Mouse (Mus musculus): ENCODE data around the gene Prkg1. TPM values are rescaled to one million over a fixed set of nuclear protein-coding genes. Genes with fewer than 3 reads are reported as not detected.

The Prkg1 gene
- total RNA-seq, 2 experiments from 2014 or later, result 13.8 to 20.2 TPM

DNA sequence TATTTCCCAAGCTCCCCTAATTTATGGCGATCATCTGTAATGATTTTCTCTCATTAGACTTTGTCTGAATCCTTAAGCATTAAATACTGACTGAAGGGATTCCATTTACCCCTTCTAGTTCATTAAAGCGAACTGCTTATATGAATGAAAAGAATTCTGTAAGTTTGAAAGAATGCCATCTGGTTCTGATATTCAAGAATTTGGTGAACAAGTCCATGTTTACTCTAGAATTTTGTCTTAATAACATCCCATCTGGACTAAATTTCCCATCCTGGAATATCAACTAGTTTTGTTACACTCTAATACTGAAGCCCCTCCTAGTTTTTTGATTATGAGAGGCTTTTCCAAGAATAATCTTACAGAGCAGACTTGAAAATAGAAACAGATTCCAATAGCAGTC lies 258.5 kb downstream of the Prkg1 start:
- no peak for DNase-seq (ENCODE audit: low spot score in 2 of 2)
- intact Hi-C loops (cut with DNase I), result no loop called here

DNA sequence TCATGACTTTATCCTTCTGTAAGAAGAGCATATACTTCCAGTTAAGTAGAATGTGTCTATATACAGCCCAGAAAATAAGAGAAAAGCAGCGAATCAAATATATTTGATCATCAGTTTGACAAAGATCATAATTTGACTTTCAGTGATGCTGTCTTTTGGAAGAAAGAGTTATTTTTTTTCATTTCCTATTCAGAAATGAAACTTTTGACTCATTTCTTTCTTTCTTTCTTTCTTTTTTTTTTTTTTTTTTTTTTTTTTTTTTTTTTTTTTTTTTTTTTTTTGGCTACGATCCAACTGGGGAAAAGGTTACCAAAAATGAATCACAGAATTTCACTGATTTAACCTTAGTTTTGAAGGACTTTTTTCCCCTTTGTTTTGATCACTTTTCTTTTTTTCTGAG lies 259.8 kb downstream of the Prkg1 start:
- intact Hi-C loops (cut with DNase I), result no loop called here
- DNase-seq (ENCODE audit: low spot score in 2 of 2), result no peak

DNA sequence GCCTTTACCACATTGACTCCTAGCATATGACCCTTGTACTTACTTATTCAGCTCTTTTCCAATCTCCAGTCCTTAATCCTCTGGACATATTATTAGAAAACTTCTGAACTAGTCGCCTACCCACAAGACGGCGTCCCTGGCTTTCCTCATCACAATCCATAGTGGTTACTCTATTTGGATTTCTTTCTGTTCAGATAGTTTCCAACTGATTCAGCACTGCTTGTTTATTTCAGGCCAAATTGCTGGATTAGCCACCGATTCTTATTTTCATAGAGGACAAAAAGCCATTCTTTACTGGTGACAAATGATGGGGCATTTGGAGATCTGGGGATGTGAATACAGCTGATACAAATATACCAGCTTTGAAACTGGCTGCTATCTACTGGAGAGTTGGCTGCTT lies 267.4 kb downstream of the Prkg1 start:
- intact Hi-C loops (cut with DNase I), result no loop called here

DNA sequence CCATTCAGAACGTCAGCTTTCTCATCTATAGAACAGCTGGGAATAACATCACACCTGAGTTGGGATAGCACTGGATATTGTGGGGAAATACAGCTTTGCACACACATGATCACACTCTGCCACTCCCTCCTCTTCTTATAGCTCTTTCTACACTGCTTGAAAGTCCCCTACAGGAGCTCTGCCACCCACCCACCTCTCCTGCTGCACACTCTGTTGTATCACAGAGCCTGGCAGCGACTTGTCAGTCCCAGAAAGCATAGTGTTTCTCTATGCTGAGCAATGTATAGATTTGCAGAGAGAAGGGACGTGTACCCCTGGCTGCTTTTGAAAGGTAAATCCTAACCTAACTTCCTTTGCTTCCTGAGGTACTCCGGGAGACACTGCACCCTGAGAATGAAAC lies 275.2 kb downstream of the Prkg1 start:
- intact Hi-C loops (cut with DNase I), result no loop called here
- no peak for DNase-seq (ENCODE audit: low spot score in 2 of 2)

More for the DNA sequence above, 267.4 kb downstream of the Prkg1 start:
- no peak for DNase-seq (ENCODE audit: low spot score in 2 of 2)

DNA sequence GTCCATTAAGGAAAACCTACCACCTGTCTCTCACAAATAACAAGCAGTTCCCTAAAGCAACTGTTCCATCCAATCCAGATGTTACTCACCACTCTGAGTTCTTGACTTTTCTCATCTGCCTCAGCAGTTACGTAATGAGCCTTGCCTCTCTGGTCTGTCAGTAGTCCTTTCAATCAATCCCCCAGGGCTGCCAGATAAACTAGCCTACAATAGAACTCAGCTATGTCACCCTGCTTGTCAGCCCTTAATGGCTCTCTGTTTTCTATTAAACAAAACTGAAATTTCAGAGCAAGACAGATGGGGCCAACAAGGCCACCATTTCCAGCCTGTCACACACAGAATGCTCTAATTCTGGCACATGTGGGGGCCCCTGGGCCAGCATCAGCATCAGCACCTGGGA lies 293.1 kb downstream of the Prkg1 start:
- intact Hi-C loops (cut with DNase I), result no loop called here
- no peak for DNase-seq (ENCODE audit: low spot score in 2 of 2)

DNA sequence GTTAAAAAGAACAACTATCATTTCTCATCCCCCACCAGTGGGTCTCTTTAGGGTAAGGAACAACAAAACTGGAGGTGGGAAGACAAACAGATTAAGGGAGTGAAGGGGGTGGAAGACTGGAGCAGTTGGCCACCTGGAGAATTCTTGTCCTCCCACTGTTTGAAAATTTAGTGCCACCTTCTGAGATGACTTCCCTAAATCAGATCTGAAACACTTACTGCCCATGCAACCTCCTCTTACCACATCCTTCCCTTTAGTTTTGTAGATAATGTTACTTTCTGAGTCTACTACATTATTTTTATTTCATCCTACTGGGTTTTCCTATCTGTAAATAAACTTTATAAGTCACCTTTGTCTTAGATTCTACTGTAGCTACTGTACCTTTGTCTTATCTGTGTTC lies 304.6 kb downstream of the Prkg1 start:
- no peak for DNase-seq (ENCODE audit: low spot score in 2 of 2)
- intact Hi-C loops (cut with DNase I), result no loop called here

DNA sequence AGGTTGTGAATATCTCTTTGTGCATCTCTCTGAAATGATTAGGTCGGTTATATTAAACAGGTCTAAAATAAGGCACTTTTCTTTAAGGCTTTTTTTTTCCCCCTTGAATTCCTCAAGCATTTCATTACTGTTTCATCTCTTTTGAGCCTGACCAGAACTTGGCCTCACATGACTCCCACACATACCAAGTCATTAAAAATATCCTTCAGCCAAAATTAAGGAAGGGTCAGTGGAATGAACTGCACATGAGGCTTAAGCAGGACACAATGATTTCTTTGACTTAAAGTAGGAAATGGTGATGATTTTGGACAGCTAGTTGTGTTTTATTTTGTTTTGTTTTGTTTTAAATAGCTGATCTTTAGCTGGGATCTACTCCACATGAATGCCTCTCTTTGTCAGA lies 320.7 kb downstream of the Prkg1 start:
- no peak for DNase-seq (ENCODE audit: low spot score in 2 of 2)
- intact Hi-C loops (cut with DNase I), result no loop called here

DNA sequence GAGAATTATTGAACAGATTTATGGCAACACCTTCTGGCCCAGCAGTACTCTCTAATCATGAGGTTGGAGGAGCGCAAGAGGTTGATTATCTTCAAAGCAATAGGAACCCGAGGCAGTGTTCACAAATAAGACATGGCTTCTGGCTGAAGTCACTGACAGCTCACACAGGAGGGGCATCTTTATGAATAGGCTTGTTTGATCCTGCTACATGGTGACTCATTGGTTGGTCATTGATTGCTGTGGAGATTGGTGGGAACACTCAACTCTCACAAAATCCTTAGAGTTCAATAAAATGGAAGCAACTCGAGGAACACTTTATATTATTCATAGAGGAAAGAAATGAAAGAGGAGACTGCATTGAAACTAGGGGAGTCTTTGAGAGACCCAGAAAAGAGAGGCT lies 322.5 kb downstream of the Prkg1 start:
- DNase-seq (ENCODE audit: low spot score in 2 of 2), result no peak
- intact Hi-C loops (cut with DNase I), result no loop called here

DNA sequence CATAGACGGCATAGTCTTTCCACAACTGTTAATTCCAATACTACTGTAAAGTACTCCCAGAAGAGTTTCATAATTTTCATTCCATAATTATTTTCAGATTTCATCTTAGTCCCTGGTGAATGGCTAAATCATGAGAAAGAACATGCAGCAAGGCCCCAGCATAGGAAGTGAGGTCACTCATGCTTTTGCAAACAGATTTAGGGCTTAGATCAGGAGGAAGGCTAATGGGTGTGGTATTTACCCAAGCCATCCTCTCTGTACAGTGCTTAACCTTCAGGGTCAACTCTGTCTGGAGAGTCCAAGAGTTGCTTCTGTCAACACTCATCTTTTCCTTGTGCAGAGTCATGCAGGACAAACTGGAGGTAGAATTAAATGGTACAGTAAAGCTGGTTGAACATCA lies 331.4 kb downstream of the Prkg1 start:
- intact Hi-C loops (cut with DNase I), result no loop called here
- no peak for DNase-seq (ENCODE audit: low spot score in 2 of 2)

DNA sequence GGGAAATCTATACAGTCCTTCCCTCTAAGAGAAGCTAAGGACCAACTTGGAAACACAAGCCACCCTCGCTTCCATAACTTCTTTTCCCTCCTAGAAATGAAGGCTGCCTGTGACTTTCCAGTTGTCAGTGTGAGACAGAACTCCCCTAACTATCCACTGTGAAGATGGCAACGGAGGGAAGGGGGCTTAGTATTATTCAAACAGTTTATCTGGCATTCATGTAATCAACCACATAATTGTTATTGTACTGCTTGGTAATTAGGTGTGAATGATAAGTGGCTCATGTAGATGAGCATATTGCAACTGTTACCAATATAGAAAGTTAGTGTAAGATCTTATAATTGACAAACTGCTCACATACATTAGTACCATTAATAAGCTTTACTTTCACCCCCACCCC lies 333.4 kb downstream of the Prkg1 start:
- no peak for DNase-seq (ENCODE audit: low spot score in 2 of 2)
- intact Hi-C loops (cut with DNase I), result no loop called here

DNA sequence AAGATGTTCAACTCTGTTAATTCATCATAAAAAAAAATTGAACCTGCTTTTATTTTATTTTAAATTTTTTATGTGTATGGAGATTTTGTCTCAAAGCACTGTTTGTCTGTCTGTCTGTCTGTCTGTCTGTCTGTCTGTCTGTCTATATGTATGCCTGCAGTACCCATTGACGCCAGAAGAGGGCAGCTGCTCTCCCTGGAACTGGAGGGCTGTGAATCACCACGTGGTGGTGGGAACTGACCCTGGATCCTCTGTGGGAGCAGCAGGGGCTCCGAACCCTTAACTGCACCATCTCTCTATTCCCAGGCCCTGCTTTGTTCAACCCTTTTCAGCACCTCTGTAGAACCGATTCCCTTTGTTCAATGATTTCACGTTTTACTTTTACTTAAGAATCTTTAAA lies 338.7 kb downstream of the Prkg1 start:
- DNase-seq (ENCODE audit: low spot score in 2 of 2), result no peak
- intact Hi-C loops (cut with DNase I), result no loop called here

DNA sequence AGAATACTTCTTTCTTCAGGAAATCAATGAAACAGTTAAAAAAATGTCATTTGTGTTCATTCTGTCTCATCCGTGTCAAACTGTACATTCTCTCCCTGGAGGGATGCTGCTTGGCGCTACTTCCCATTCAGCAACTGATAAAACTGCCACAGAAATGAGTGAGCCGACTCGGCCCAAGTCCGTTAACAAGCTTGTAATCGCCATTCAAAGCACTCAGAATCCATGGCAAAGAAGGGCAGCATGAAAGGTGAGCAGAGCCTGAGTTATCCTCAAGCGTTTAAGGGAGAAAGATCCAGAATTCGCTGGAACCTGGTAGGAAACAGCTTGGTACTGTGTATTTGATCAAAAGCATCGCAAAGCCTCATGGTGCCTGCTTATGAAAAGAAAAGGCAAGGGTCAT lies 339.6 kb downstream of the Prkg1 start:
- no peak for DNase-seq (ENCODE audit: low spot score in 2 of 2)
- intact Hi-C loops (cut with DNase I), result no loop called here

DNA sequence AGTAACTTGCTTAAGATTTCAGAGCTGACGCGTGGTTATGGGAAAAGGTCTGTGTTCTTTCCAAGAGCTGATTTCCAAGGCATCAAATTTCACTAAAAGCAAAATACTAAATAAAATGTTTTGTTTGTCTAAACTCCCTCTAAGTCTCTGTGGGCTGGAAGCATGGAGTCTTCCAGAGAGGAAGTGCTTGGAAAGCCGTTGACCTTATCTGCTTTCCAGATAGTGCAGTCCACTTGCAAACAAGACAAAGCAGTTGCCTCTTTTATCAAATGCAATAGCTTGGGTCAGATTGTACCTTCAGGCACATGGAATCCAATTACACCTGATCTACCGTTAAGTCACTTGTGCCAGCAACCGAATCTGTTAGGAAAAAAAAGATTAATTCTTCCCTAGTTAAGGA lies 340.5 kb downstream of the Prkg1 start:
- DNase-seq (ENCODE audit: low spot score in 2 of 2), result no peak
- intact Hi-C loops (cut with DNase I), result no loop called here

DNA sequence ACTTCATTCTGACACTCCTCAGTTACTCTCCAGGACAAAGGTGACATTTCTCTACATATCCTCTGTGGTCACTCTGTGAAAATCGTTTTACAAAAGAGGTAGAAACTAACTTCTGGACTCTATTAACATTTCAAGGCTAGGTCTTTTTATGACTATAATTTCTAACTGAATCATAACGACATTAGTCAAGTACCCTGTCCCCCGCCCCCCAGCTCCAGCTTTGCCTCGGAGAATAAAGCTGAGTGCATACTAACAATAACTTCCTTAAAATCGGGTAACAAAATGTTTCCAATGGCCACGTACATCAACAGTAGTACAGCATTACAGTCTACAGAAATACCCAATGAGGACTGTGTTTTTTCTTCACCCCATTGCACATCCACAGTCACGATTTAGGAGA lies 351.3 kb downstream of the Prkg1 start:
- intact Hi-C loops (cut with DNase I), result no loop called here
- no peak for DNase-seq (ENCODE audit: low spot score in 2 of 2)

DNA sequence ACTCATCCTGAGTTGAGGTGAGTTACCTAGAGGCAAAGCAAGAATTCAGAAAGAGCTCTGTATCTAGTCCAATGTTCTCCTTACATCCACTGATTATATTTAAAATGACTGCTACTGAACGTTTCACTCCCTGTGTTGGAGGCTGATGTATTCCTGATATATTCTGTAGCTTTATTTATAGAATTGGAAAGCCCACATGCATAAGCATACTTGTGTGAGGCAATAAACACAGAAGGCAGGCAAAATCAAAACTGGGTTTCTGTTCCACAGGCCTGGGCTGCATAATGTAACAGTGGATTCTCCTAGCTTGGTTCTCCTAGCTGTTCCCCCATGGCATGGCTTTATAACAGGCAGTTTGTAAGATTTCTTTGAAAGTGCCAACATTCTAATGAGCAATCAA lies 368.7 kb downstream of the Prkg1 start:
- intact Hi-C loops (cut with DNase I), result no loop called here
- no peak for DNase-seq (ENCODE audit: low spot score in 2 of 2)

DNA sequence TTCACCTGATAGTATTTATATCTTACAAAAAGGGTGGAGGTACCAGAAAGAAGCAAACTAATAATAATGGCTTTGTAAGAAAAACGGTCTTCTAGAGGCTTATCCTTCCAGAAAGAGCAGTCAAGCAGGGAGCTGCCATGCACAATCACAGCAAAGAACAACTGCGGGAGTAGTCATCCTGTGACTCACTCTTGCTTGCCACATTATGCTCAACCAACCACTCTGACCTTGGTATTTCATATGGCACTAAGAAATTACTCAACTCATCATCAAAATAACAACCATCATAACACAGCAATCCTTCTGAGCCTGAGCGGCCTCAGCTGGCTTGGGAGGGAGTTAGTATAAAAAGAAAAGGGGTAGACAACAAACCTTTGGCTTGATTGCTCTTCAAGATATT lies 379.5 kb downstream of the Prkg1 start:
- intact Hi-C loops (cut with DNase I), result no loop called here
- DNase-seq (ENCODE audit: low spot score in 2 of 2), result no peak

DNA sequence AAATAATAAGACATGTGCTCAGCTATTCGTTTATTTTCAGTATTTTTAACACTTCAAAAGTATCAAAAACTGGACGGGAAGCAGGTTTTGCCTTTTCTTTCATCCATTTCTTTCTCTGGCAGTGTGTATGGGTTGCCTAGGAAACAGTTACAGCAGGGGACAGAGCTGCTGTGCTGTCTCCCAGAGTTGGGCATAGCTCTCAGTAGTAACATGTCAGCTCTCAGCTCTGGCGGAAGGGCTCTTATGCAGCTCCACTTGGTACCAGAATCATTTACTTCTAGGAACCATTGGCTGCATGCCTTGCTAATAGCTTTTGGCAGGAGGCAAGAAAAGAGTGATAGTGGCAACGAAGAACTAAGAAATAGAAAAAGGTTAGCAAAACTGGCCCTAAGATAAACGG lies 381.0 kb downstream of the Prkg1 start:
- intact Hi-C loops (cut with DNase I), result no loop called here

DNA sequence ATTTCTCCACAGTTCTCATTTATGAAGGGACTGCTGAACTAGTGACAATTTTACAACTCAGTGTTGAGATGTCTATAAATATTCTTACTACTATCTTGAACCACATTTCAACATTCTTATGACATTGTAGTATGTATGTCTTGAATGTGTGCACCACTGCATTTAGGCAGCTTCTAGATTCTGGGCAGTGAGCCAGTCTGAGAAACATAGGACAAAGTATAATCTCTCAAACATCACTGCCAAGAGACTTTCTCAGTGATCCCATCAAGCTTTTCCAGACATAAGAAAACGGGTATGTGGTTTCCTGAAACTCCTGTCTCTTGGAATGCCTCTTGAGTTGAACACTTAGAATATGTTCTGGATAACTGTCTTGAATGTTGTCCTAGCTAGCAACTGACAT lies 394.7 kb downstream of the Prkg1 start:
- DNase-seq (ENCODE audit: low spot score in 2 of 2), result no peak
- intact Hi-C loops (cut with DNase I), result no loop called here

More for the DNA sequence above, 381.0 kb downstream of the Prkg1 start:
- peak in 1 of 2 experiments; percentile 11 for DNase-seq (ENCODE audit: low spot score in 2 of 2)

DNA sequence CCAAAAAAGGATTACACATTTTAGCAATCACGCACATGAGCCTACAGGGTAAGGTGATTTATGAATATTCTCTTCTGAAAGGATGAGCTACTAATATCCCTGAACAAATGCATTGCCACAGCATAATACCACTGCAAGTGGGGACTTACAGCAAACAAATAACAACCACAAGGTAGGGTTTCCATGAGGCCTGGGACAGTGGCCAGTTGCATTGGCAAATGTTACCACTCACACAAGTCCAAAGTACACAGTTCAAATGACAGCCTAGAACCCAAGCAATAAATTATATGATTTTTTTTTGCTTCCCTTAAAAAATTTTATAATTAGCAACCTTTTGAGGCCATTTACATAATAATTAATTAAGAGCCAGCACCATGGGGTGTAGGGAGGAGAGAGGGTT lies 395.7 kb downstream of the Prkg1 start:
- intact Hi-C loops (cut with DNase I), result no loop called here
- no peak for DNase-seq (ENCODE audit: low spot score in 2 of 2)

DNA sequence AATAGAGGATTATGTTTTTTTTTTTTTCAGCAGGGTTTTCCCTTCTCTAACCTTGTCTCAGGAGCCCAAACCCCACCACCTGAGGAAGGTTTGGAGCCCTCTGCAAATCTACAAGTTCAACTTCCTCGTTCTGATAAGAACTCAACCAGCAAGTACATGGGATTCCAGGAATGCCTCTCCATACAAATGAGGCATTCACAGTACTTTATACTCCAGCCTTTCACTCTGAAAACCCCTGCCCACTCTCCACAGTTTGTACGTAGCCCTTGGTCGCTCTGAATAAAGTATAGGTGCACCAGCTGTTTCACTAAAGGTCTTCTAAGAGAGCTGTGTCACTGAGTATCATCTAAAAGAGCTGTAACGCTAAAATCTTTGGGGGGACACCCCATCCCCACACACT lies 402.8 kb downstream of the Prkg1 start:
- intact Hi-C loops (cut with DNase I), result no loop called here

DNA sequence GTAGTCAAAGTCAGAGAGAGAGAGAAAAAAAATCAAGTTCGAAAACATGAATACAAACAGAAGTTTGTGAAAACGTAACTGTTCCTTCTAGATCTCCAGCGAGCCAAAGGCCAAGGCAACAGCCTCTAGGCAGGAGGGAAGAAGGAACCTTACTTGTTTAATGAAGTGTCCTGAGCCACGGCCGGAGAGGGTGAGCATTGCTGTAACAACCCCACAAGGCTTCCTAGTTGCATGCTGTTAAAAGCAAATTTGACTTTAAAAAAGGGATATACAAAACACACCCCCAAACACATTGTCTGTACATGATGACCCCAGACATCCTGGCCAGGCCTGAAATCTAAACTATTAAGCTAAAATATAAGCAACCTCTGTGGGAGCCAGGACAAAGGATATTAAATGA lies 403.3 kb downstream of the Prkg1 start:
- intact Hi-C loops (cut with DNase I), result no loop called here
- DNase-seq (ENCODE audit: low spot score in 2 of 2), result no peak

More for the DNA sequence above, 402.8 kb downstream of the Prkg1 start:
- no peak for DNase-seq (ENCODE audit: low spot score in 2 of 2)

DNA sequence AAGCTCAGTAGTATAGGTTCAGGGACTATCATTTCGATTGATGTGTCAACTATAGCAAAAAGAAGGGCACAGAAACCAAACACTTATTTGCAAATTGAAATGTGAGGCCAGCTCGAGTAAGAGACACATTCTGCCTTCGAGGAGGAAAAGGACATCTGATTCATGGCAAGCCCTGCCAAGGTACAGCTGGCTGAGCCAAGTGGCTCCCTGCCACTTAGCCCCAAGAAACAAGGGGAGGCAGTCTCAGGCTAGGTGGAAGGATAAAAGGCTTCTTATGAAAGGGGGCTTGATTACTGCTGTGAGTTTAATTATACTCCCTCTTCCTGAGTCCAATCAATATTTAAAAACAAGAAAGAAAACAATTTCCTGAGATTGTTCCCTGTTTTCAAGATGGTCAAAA lies 403.7 kb downstream of the Prkg1 start:
- DNase-seq (ENCODE audit: low spot score in 2 of 2), result peak; percentile 32 to 38
- intact Hi-C loops (cut with DNase I), result no loop called here

DNA sequence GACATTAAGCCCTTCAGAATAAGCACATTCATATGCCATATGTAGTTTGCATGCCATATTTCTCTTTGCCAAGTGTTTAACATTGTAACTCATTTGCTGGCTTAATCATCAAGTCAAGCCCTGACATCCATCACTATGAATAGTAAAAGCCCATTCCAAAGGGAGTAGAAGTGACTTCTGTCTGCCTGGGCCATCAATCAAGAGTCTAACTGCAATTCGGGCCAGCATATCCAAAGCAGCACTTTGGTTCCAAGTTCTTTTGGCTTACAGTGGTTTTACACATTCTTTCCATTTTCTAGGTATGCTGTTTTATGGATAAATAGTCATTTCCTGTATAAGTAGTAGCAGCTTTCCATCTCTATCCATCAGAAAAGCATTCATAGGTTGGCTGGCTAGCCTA lies 409.9 kb downstream of the Prkg1 start:
- intact Hi-C loops (cut with DNase I), result no loop called here
- DNase-seq (ENCODE audit: low spot score in 2 of 2), result no peak

All from left cerebral cortex, postnatal 36 days (tissue).